Mouse (Mus musculus): ENCODE measurements around the gene Exoc4. TPM values are rescaled to one million over a fixed set of nuclear protein-coding genes. Genes with fewer than 3 reads are reported as not detected.

The Exoc4 gene
- polyA plus RNA-seq, 1 experiment: 15.5 TPM

DNA sequence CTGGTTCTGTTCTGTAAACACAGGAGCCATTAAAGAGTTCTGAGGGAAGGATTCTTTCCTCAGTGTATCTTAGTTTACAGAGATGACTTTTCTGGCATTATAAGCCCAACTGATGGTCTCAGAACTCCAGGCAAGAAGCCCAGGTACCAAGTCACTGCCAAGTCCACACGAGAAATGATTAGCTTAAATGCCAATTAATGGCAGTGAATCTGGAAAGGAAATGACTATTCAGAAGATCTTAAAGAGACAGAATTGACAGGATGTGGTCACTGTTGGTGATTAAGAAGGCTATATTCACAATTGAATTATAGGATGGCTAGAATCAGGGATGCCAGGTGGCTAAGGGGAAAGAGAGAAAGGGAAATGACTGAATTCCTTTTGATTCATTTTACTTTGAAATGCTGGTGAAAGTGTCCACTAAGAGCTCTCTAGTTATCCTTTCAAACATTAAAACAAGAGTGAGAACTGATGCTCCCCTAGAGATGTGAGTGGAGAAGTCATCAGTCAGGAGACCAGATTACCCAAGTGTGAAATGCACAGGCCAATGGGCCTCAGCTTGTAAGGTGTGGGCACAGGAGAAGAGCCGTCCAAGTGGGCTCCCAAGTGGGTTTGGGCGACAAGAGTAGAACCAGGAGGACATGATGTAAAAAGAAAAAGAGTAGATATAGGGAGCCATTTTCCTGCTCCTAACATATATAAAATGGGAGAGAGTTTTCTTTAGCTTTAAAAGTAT, 587.3 kb downstream of the Exoc4 start:
- no peak overlapping the region for H3K27ac ChIP-seq (replicated peaks; ENCODE audit: low read depth, low read length)
- no peaks in the 10 kb centered on the region; the same call in 1 of the 2 replicates for H3K4me1 ChIP-seq (ENCODE audit: control insufficient read depth, insufficient read depth, insufficient read length, low read length)
- H3K4me3 ChIP-seq (ENCODE audit: insufficient read depth, low read depth, low read length): no peak overlapping the region

DNA sequence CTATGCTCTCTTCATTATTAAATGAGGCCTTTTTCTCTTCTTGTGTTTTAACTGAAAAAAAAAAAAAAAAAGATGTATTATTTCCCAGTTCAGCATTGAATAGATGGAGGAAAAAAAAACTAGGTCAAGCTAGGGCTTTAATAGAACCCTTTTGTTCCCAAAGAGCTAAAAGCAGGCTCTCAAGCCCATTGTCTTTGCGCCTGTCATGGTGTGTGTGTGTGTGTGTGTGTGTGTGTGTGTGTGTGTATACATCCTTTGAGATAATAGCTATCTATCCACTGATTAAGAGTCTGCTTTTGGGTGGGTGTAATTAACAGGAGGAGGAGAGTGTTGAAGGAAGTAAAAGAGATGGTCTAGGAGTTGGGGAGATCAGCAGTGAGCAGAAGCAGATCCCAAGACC, 594.0 kb downstream of the Exoc4 start:
- Histone ChIP-seq H3K4me3 (ENCODE audit: insufficient read depth, low read depth, low read length) (no peak overlapping the region), H3K4me1 (ENCODE audit: control insufficient read depth, insufficient read depth, insufficient read length, low read length) (no peaks in the 10 kb centered on the region), H3K27ac (replicated peaks; ENCODE audit: low read depth, low read length) (no peak overlapping the region)

DNA sequence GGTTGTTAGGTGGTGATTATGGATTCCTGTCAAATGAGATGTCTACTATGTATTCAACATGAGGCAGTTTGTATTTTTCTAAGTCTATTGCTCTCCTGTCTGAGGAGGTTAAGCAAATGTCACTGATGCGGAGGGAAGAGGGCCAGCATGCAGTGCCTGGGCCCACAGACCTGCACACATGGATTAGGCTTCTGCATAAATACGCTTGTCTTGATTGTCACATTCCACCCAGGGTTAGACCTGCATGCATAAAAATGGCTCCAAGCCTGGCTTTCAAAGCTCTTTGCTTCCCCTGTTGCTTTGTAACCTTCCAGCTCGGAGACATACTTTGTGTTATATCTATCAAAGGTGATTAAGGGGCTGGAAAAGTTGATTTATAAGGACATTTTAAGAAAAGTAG, 610.2 kb downstream of the Exoc4 start:
- Histone ChIP-seq H3K4me3 (ENCODE audit: insufficient read depth, low read depth, low read length) (no peak overlapping the region), H3K27ac (replicated peaks; ENCODE audit: low read depth, low read length) (no peak overlapping the region), H3K4me1 (ENCODE audit: control insufficient read depth, insufficient read depth, insufficient read length, low read length) (no peaks in the 10 kb centered on the region)

DNA sequence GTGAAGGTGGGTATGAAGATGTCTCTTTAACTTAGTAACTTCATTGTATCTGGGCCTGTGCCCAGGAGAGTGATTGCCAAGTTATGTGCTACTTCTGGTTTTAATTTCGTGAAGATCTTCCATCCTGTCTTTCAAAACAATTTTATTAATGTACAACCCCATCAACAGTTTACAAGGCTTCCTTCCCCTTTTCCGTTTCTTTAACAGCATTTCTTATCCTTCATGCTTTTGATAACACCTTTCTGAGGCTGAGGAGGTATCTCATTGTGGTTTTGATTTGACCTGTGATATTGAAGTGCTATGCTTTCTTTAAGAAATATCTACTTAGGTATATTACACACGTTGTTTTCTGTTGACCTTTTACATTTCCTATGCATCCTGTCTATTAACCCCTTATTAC, 616.9 kb downstream of the Exoc4 start:
- no peak overlapping the region for H3K27ac ChIP-seq (replicated peaks; ENCODE audit: low read depth, low read length)
- no peak overlapping the region for H3K4me3 ChIP-seq (ENCODE audit: insufficient read depth, low read depth, low read length)
- no peaks in the 10 kb centered on the region for H3K4me1 ChIP-seq (ENCODE audit: control insufficient read depth, insufficient read depth, insufficient read length, low read length)

DNA sequence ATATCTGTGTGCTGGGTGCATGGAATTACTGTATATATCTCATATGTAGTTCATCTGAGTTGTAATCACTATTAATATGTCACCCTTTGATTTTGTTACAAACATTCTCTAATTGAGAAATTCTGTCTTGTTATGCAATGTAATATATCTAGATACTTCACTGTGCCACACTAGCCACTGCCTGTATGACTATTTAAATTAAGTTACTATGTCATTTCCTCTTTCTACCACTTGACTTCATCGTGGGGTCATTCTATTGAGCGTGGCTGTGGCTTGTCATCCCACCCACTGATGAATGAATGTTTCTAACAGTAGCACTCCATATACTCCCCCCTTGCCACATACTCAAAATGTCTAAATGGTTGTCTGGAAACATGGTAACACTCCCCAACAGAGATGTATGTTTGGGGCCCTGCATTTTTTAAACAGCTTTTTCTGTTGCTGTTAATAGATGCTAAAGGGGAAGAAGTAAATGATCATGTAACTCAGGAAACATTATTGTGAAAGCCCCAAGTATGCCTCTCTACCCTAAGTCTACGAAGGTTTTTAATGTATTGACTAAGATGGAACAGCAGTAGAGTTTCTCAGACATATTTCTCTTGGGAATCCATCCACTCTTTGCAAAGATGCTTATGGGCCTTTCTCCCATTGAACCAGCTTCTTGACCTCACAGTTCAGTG, 618.2 kb downstream of the Exoc4 start:
- H3K4me1 ChIP-seq (ENCODE audit: control insufficient read depth, insufficient read depth, insufficient read length, low read length): no peaks in the 10 kb centered on the region
- no peak overlapping the region for H3K27ac ChIP-seq (replicated peaks; ENCODE audit: low read depth, low read length)
- H3K4me3 ChIP-seq (ENCODE audit: insufficient read depth, low read depth, low read length): no peak overlapping the region

DNA sequence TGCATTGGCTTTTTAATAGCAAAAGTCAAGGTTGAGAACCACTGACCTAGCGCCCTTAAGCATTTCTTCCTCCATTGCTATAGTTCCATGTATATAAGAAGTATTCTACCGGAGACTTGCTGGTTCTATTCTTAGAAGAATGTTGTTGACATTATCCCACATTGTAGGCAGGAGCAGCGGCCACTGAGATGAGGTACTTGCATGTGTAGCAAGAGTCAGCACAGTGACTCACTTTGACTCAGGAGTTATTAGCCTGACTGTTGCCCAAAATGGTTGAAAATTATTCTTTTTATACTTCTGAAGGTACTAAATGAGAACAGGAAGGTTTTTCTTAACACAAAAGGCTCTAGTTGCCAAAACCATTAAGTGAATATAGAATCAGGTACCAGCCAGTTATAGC, 620.4 kb downstream of the Exoc4 start:
- H3K4me3 ChIP-seq (ENCODE audit: insufficient read depth, low read depth, low read length): no peak overlapping the region
- no peaks in the 10 kb centered on the region for H3K4me1 ChIP-seq (ENCODE audit: control insufficient read depth, insufficient read depth, insufficient read length, low read length)
- H3K27ac ChIP-seq (replicated peaks; ENCODE audit: low read depth, low read length): no peak overlapping the region

DNA sequence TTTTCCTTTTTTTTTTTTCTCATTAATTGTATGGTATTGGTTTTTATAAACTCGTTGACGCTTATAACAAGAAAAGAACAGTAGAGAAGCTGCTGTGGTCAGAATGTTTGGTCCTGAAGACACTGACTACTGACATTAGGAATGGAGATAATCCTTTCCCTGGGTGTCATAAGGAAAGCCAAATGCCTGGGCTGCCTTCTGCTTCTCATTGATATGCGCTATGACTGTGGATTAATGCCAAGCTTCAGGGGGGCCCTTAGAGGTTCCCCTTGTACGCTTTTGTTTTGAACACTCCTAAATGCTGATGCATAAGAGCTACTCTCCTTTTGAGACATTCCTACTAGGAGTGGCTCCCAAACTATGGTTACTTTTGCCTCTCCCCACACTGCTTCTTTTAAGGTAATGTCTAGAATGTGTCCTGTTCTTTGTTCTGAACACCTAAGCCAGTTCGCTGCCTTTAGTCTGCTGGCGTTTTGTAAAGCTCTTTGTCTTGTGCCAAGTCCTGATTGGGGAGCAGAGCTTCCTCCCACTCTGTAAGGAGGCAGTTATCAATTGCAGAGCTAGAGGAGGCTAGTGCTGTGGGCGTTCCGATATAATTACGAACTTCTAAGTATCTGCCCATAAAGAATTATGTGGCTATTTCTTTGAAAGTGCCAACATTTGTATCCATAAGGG, 621.7 kb downstream of the Exoc4 start:
- Histone ChIP-seq H3K4me3 (ENCODE audit: insufficient read depth, low read depth, low read length) (no peak overlapping the region), H3K27ac (replicated peaks; ENCODE audit: low read depth, low read length) (no peak overlapping the region), H3K4me1 (ENCODE audit: control insufficient read depth, insufficient read depth, insufficient read length, low read length) (no peaks in the 10 kb centered on the region)

DNA sequence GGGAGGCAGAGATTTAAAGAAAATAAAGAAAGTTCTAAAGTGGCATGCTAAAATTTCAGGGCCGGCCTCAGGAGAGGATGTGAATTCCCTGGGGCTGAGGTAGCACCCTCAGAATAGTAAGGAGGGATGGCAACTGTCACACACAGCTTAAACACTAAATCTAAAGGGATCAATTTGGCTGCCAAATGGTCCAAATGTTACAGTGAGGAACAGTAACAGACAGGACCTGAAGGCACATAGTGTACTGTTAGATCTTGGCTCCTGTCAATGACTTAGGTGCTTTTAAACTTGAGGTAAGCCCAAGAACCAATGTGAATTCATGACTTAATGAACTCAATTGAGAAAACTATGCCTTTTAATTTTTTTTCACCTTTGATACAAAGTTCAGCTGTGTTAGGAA, 622.4 kb downstream of the Exoc4 start:
- Histone ChIP-seq H3K27ac (replicated peaks; ENCODE audit: low read depth, low read length) (no peak overlapping the region), H3K4me1 (ENCODE audit: control insufficient read depth, insufficient read depth, insufficient read length, low read length) (no peaks in the 10 kb centered on the region), H3K4me3 (ENCODE audit: insufficient read depth, low read depth, low read length) (no peak overlapping the region)

DNA sequence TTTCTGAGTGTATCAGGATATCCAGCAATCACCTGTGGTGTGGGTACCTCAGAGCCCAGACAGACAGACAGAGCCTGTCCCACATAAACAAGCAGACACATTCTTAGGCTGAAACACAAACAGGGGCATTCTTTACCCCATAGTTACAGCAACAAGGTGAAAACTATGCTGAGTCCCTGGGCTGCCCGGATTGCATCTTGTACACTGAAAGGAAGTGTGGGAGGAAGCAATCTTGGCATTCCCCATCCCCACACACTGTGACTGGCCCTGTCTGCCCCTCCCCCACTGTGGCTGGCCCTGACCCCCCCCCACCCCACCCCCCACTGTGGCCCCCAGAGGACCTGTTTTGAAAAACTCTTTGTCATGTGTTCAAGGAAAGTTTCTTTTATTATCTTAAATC, 623.3 kb downstream of the Exoc4 start:
- no peak overlapping the region for H3K27ac ChIP-seq (replicated peaks; ENCODE audit: low read depth, low read length)
- H3K4me1 ChIP-seq (ENCODE audit: control insufficient read depth, insufficient read depth, insufficient read length, low read length): no peaks in the 10 kb centered on the region
- no peak overlapping the region for H3K4me3 ChIP-seq (ENCODE audit: insufficient read depth, low read depth, low read length)

DNA sequence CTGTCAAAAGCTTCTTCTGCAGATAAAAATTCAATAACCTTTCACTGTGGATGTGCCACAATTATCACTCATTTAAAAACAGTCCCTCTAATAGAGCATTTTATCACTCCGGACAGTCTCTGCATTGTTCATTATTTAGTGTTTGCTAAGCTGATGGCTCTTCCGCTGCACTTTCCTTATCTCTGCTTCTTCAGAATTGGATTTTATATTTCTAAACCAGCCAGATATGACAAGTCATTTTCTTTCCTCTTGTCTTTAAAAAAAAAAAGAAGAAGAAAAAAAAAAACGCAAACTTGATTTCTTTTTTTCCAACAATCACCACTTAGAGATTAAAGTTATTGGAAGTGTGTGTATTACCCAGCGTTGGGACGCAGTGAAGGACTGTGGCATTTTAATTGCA, 624.1 kb downstream of the Exoc4 start:
- Histone ChIP-seq H3K27ac (replicated peaks; ENCODE audit: low read depth, low read length) (no peak overlapping the region), H3K4me3 (ENCODE audit: insufficient read depth, low read depth, low read length) (no peak overlapping the region), H3K4me1 (ENCODE audit: control insufficient read depth, insufficient read depth, insufficient read length, low read length) (no peaks in the 10 kb centered on the region)

DNA sequence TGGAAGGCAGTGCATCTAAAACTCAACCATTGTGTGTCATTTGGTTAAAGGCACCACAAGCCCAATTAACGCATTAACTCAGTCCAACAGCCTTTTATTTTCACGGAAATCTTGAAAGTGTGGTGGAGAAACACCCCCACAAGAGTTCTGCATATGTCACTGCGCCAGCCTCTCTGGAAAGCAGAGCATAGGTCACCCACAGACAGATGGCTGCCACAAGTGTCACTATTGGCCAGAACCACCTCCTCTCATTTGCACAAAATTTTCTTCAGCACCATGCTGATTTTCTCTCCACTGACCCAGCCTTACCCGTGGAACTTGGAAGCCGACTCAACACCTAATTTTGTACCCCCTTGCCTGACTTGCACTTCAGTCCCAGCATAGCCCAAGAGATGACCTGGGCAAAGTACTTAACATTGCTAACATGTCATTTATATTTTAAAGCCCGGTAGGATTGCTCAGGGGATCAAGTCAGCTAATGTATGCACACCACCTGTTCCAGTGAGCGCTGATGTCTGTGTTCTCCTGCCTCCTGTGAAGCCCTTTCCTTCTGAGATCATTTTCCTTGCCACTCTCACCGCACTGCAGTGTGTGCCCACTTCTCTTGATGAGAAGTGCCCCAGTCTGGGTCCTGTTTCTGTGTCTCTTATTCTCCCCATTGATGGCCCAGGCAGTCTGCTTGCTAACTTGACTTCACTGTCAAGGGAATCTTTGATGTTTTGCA, 625.6 kb downstream of the Exoc4 start:
- Histone ChIP-seq H3K27ac (replicated peaks; ENCODE audit: low read depth, low read length) (no peak overlapping the region), H3K4me1 (ENCODE audit: control insufficient read depth, insufficient read depth, insufficient read length, low read length) (no peaks in the 10 kb centered on the region), H3K4me3 (ENCODE audit: insufficient read depth, low read depth, low read length) (no peak overlapping the region)

DNA sequence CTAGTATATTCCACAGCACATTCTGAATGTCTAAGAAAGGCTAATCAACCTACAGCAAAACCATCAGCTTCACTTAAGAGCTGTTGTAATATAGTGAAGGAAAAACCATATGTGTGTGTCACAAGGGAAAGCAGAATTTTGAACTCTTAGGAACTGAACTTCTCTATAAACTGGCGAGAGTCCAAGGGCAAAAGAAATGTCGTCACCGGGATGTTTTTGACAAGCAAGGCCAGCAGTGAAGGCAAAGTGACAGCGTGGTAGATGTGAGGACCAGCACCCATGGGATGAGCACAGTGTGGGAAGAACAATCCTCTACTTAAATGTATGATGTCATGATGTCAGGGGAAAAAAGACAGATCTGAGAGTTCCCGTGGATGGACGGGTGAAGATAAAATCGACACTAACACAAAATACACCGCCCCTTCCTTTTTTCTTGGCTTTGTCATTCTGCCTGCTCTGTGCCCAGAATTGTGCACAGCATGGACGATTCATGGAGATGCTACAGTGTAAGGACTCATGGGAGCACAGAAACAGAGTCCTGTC, 635.3 kb downstream of the Exoc4 start:
- Histone ChIP-seq H3K4me1 (ENCODE audit: control insufficient read depth, insufficient read depth, insufficient read length, low read length) (no peaks in the 10 kb centered on the region), H3K27ac (replicated peaks; ENCODE audit: low read depth, low read length) (no peak overlapping the region), H3K4me3 (ENCODE audit: insufficient read depth, low read depth, low read length) (no peak overlapping the region)

DNA sequence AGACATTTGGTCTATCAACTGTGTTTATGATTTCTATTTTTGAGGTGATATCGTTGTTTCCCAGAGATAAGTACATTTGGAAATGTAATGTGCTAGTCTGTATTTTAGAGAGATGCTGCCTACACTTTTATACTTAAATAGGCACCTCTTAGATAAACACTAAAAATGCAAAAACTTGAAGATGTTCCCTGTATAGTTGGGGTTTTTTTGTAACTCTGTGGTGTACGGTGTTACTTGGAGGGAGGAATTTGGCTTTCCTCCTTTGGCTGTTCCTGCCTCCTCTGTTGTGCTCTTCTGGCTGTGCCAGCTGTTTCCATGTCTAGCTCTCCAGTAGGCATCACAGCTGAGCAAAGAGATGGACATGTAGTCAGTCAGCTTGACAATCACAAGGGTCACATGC, 638.1 kb downstream of the Exoc4 start:
- H3K4me3 ChIP-seq (ENCODE audit: insufficient read depth, low read depth, low read length): no peak overlapping the region
- no peaks in the 10 kb centered on the region for H3K4me1 ChIP-seq (ENCODE audit: control insufficient read depth, insufficient read depth, insufficient read length, low read length)
- no peak overlapping the region for H3K27ac ChIP-seq (replicated peaks; ENCODE audit: low read depth, low read length)

DNA sequence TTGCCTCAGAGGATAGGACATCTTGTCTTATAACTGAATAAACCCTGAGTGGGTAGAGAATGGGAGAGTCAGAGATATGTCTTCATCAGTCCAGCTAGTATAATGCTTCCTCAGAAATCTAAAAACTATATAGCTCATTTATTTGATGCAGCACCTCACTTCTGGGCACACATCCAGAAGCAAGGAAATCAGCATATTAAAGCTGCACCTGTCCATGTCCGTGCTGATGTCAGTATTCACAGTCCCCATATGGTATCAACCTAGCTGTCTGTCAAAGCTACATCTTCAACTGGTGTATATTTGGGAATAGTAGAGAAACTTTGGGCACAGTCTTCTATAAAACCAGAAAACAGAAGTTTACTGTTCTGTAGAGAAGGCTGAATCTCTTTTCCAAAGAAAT, 642.0 kb downstream of the Exoc4 start:
- Histone ChIP-seq H3K27ac (replicated peaks; ENCODE audit: low read depth, low read length) (no peak overlapping the region), H3K4me1 (ENCODE audit: control insufficient read depth, insufficient read depth, insufficient read length, low read length) (no peaks in the 10 kb centered on the region), H3K4me3 (ENCODE audit: insufficient read depth, low read depth, low read length) (no peak overlapping the region)

DNA sequence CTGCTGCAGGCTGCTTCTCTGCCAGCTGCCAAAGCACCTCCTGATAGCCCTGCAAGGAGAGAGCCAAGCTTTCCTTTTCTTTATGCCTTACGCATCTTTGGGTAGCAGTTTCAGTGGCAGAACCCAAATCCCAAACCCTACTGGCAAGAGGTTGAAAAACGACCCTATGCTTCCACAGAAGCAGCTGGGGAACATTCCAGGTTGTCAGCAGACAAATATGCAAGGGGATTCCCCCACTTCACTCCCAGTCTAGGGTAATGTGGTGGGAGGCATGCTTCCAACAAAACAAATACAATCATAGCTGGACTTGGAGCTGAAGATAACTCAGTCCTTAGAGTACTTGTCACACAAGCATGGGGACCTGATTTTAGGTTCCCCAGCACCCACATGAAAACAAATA, 643.3 kb downstream of the Exoc4 start:
- H3K27ac ChIP-seq (replicated peaks; ENCODE audit: low read depth, low read length): no peak overlapping the region
- H3K4me3 ChIP-seq (ENCODE audit: insufficient read depth, low read depth, low read length): no peak overlapping the region
- H3K4me1 ChIP-seq (ENCODE audit: control insufficient read depth, insufficient read depth, insufficient read length, low read length): no peaks in the 10 kb centered on the region

Data from brown adipose tissue, adult 24 weeks (tissue).